Mouse (Mus musculus): Measurements from ENCODE around the gene Nfkbil1.

DNA sequence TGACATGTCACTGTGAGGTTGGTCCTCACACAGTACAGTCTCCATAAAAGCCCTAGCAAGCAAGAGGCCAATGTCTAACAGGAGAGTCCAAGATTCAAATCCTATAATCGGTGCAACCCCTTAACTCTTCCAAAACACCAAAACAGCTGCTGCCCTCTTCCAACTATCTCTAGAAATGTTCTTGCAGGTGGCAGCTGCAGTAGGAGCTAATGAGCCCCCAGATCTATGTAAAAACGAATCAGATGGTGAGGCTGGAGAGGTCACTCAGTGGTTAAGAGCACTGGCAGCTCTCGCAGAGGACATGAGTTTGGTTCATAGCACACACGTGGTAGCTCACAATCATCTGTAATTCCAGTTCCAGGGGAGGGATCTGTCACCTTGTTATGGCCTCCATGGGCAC is 20.1 kb upstream of the Nfkbil1 start:
- TF ChIP-seq GATA1 (IDR thresholded peaks at IDR 0.05; ENCODE audit: borderline replicate concordance, low read length): no peak
- no peak for TF ChIP-seq FLI1 (IDR thresholded peaks at IDR 0.05; ENCODE audit: low read length)

All from megakaryocyte, embryonic 14.5 days (primary cell).